Mouse (Mus musculus) forebrain, embryonic 16.5 days (tissue): ENCODE measurements around the gene Gm20538. TPM values are rescaled to one million over a fixed set of nuclear protein-coding genes. Genes with fewer than 3 reads are reported as not detected.
A peak's percentile ranks its signal among the peaks of the same experiment; 100 is the strongest.

ENCODE experiments used
- ATAC-seq: fragments of 200-750 bp; cut with Nextera tagmentation; 2 replicates; pipeline ENCODE4 v1.8.0; 2017; ENCODE audit warnings: mild to moderate bottlenecking, moderate library complexity
- H3K27ac ChIP-seq: fragments of 300-500 bp; sonication (generic); 2 replicates; pipeline ENCODE4 v1.5.1; 2014; ENCODE audit warnings: low read length, control low read depth
- H3K27me3 ChIP-seq: fragments of 300-500 bp; sonication (generic); replicated peaks from 2 replicates; pipeline ENCODE4 v1.6.1; 2014; ENCODE audit warnings: low read length; ENCODE audit not compliant: control insufficient read depth, insufficient read depth
- H3K36me3 ChIP-seq: fragments of 300-500 bp; sonication (generic); 2 replicates; pipeline ENCODE4 v1.6.1; 2014; ENCODE audit not compliant: control insufficient read depth, insufficient read depth
- H3K4me1 ChIP-seq: fragments of 300-500 bp; sonication (generic); replicated peaks from 2 replicates; pipeline ENCODE4 v1.6.1; 2014; ENCODE audit warnings: low read length; ENCODE audit not compliant: control insufficient read depth, insufficient read depth
- H3K4me2 ChIP-seq: fragments of 300-500 bp; sonication (generic); 2 replicates; pipeline ENCODE4 v1.6.1; 2014; ENCODE audit warnings: mild to moderate bottlenecking, low read length, control low read depth
- H3K4me3 ChIP-seq: fragments of 300-500 bp; sonication (generic); replicated peaks from 2 replicates; pipeline ENCODE4 v1.5.1; 2014; ENCODE audit warnings: mild to moderate bottlenecking, low read length, control low read depth
- H3K9ac ChIP-seq: fragments of 300-500 bp; sonication (generic); replicated peaks from 2 replicates; pipeline ENCODE4 v1.6.1; 2014; ENCODE audit warnings: low read depth, low read length, control low read depth
- H3K9me3 ChIP-seq: fragments of 300-500 bp; sonication (generic); 2 replicates; pipeline ENCODE4 v1.6.1; 2016; ENCODE audit warnings: low read length; ENCODE audit not compliant: control insufficient read depth
- WGBS: fragments of 180-500 bp; shearing (Covaris S2); extraction: QIAGEN DNeasy Blood & Tissue Kit; methylation state at CpG from one replicate; pipeline ENCODE4 v1.1.7; 2014; 5-methylcytosine and 5-hydroxymethylcytosine counted together
- polyA plus RNA-seq: library from polyadenylated mRNA; unstranded; fragments of >200 nt; fragmentation: Nextera tagmentation; extraction: Ambion mirVana; gene quantifications from 2 replicates; pipeline ENCODE4 v1.2.1, GENCODE M21; 2015

Gm20538 gene
- polyA plus RNA-seq, 1 experiment from 2014 or later: not detected

DNA sequence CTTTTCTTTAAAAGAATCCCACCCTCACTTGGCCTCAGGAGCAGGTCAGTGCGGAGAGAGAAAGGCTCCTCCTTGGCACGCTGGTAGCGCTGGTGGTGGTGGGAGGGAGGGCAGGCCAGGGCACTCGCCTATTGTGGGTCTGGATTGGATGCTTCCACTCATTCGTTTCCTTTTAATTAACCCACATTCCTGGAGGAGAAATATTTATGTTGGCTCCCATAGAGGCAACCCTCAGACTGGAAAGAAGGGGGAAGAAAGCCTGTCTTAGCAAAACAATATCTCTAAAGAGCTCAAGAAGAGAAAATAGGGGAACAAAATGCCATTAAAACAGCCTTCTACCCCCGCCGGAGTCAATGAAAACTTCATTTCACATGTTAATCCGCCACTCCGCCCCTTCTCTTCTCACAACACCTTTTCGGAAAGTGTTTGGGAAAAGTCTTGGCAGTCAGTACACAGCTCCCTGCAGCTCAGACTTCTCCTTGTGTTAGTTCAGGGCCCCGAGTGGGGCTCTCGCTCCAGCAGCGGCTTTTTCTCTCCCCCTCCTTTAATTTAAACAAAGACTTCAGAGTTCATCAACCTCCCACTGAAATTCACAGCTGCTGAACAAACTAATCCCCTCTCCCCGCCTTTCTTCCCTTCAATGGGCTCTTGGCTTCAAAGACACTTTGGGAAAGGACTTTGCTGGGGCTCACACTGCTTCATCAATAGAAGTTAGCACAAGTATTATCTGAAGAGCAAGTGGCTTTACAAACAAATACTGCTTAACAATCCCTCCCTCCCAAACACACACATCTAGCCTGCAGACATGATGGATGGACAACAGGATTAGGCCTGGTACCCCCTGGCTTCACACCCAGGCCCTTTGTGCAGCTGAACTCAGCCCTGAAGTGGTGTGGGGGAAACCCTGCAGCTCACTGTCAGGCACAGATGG, 37.8 kb downstream of the Gm20538 start:
- Histone ChIP-seq H3K9me3 (no peaks in the 10 kb centered on the region), H3K9ac (no peak overlapping the region), H3K36me3 (no peaks in the 10 kb centered on the region), H3K4me2 (no peak overlapping the region), H3K27me3 (peaks cover 92% of the 10 kb centered on the region), H3K4me3 (no peak overlapping the region), H3K4me1 (peaks cover 15% of the 10 kb centered on the region), H3K27ac (no peak overlapping the region)
- under 1% methylated on average over 14 of the region's 14 CpGs for WGBS
- ATAC-seq: peak; percentile 87

DNA sequence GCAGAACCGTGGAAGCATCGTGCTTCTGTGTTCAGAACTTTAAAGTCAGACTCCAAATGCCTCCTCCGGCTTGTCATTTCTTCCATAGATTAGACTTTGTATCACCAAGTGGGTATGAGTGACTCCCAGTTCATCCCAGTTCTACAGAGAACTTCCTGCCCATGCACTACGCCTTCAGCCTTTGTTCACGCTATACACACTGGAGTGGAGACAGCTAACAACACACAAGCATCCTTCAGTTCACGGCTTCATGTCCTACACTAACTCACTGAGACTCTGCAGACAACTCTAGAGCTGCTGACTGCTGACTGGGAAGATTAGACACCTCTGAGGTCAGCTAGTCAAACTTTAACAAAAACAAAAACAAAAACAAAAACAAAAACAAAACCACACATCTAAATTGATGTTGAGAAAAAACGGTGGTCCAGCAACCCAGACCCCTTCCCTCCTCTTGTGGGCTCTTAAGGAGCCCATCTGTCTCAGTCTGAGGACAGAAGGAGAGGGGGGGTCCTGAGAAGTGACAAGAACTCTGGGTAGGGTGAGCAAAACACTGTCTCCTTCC, 38.6 kb downstream of the Gm20538 start:
- Histone ChIP-seq H3K4me3 (no peak overlapping the region), H3K9ac (no peak overlapping the region), H3K27ac (no peak overlapping the region), H3K9me3 (no peaks in the 10 kb centered on the region), H3K36me3 (no peaks in the 10 kb centered on the region), H3K4me2 (no peak overlapping the region), H3K27me3 (peaks cover 90% of the 10 kb centered on the region), H3K4me1 (peaks cover 15% of the 10 kb centered on the region)
- 7% methylated on average over 7 of the region's 7 CpGs for WGBS
- ATAC-seq: no peak

- H3K9ac ChIP-seq: no peak overlapping the region
- H3K27ac ChIP-seq: no peak overlapping the region
- H3K27me3 ChIP-seq: peaks cover 88% of the 10 kb centered on the region
- no peaks in the 10 kb centered on the region for H3K9me3 ChIP-seq
- no peak overlapping the region for H3K4me2 ChIP-seq
- H3K4me3 ChIP-seq: no peak overlapping the region
- H3K36me3 ChIP-seq: no peaks in the 10 kb centered on the region
- peaks cover 15% of the 10 kb centered on the region for H3K4me1 ChIP-seq
- WGBS: 5% methylated on average over 11 of the region's 11 CpGs
- no peak for ATAC-seq
Observed at GRCm38 (mm10) chr19:44513054-44513833, 39.4 kb downstream of the Gm20538 start.

DNA sequence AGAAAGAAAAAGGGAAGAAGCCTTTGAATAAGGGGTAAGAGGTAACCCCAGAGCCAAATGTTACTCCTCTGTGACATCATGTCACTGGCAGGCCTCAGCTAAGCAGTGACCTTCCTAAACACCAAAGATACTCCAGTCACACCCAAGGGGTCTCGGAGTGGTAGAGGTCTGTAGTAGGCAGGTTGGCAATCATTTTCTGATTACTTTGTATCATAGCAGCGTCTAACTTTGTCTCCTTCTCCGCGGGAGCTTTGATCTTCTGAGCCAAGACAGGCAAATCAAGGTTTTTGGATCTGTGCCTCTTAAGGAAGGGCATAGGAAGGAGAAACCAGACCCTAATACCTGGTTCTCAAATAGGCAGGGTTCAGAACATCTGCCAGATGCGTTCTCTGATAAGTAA, 40.0 kb downstream of the Gm20538 start:
- ATAC-seq: no peak
- 17% methylated on average over 5 of the region's 5 CpGs for WGBS
- H3K36me3 ChIP-seq: no peaks in the 10 kb centered on the region
- no peak overlapping the region for H3K9ac ChIP-seq
- no peak overlapping the region for H3K27ac ChIP-seq
- no peaks in the 10 kb centered on the region for H3K9me3 ChIP-seq
- H3K4me1 ChIP-seq: peaks cover 15% of the 10 kb centered on the region
- peaks cover 85% of the 10 kb centered on the region for H3K27me3 ChIP-seq
- H3K4me2 ChIP-seq: no peak overlapping the region
- H3K4me3 ChIP-seq: no peak overlapping the region

GRCm38 (mm10) chr19:44511451-44512231, 41.0 kb downstream of the Gm20538 start:
- peak overlapping the region; percentile 35 for H3K9ac ChIP-seq

DNA sequence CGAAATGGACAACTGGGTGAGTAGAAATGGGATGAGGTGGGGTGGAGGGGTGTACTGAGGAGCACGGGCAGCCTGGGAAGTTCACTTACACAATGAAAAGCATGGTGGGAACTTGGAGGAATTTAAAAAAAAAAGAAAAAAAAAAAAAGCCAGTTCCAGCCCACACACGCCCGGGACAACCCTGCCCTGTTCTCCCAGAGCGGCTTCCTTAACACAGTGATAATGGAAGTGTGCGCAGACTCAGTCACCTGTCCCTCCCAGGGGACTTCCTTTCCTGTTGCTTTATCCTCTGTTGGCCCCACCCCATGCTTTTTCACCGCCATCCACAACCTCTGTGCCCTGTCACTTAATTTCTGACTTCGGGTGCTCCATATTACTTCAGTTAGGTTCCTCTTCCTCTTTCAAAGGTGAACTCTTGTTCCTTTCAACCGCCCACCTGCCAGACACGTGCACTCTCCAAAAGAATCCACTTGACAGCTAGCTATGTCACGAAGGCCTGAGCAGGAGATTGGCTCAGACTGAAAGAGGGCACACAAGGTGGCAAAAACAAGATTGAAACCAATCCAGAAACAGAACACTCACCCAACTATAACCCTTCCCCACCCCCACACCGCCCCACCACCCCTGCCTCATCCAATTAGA, 42.0 kb downstream of the Gm20538 start:
- peaks cover 15% of the 10 kb centered on the region for H3K4me1 ChIP-seq
- no peak overlapping the region for H3K9ac ChIP-seq
- 7% methylated on average over 12 of the region's 12 CpGs for WGBS
- H3K27ac ChIP-seq: no peak overlapping the region
- H3K4me2 ChIP-seq: no peak overlapping the region
- H3K27me3 ChIP-seq: peaks cover 80% of the 10 kb centered on the region
- no peaks in the 10 kb centered on the region for H3K9me3 ChIP-seq
- no peaks in the 10 kb centered on the region for H3K36me3 ChIP-seq
- no peak overlapping the region for H3K4me3 ChIP-seq
- no peak for ATAC-seq

More at GRCm38 (mm10) chr19:44511451-44512231, 41.0 kb downstream of the Gm20538 start:
- peaks cover 15% of the 10 kb centered on the region for H3K4me1 ChIP-seq
- no peaks in the 10 kb centered on the region for H3K9me3 ChIP-seq
- H3K36me3 ChIP-seq: no peaks in the 10 kb centered on the region
- H3K4me3 ChIP-seq: peak overlapping the region; percentile 41
- peak overlapping the region; percentile 56 for H3K4me2 ChIP-seq
- WGBS: under 1% methylated on average over 66 of the region's 66 CpGs
- no peak for ATAC-seq
- H3K27ac ChIP-seq: no peak overlapping the region
- H3K27me3 ChIP-seq: peaks cover 84% of the 10 kb centered on the region

- ATAC-seq: no peak
- Histone ChIP-seq H3K36me3 (no peaks in the 10 kb centered on the region), H3K4me3 (no peak overlapping the region), H3K27ac (no peak overlapping the region), H3K4me2 (no peak overlapping the region), H3K27me3 (peaks cover 66% of the 10 kb centered on the region), H3K9me3 (no peaks in the 10 kb centered on the region), H3K9ac (no peak overlapping the region), H3K4me1 (no peaks in the 10 kb centered on the region)
- 81% methylated on average over 4 of the region's 4 CpGs for WGBS
Observed at GRCm38 (mm10) chr19:44502741-44503140, 49.9 kb downstream of the Gm20538 start.

- no peaks in the 10 kb centered on the region for H3K36me3 ChIP-seq
- H3K27ac ChIP-seq: no peak overlapping the region
- no peak overlapping the region for H3K9ac ChIP-seq
- H3K9me3 ChIP-seq: no peaks in the 10 kb centered on the region
- no peak for ATAC-seq
- 81% methylated on average over 6 of the region's 6 CpGs for WGBS
- H3K4me2 ChIP-seq: no peak overlapping the region
- H3K27me3 ChIP-seq: peaks cover 65% of the 10 kb centered on the region
- no peak overlapping the region for H3K4me3 ChIP-seq
- H3K4me1 ChIP-seq: no peaks in the 10 kb centered on the region
Observed at GRCm38 (mm10) chr19:44501925-44502324, 50.7 kb downstream of the Gm20538 start.
